Mouse (Mus musculus) forebrain, embryonic 14.5 days (tissue): ENCODE measurements at regions not wholly inside any gene's neighbourhood (a gene's known extent, or its start where the extent isn't known, plus 50 kb on each side); places are given as distances from the start of the nearest gene placed in this dataset.

Experiments
- ATAC-seq: fragments of 200-750 bp; cut with Nextera tagmentation; 2 replicates; pipeline ENCODE4 v1.8.0; 2017; ENCODE audit warnings: mild to moderate bottlenecking, moderate library complexity
- DNase-seq: peaks from one replicate; pipeline ENCODE4 v3.0.0-alpha.2; 2015; ENCODE audit warnings: low spot score
- H3K27ac ChIP-seq: fragments of 300-500 bp; sonication (generic); 2 replicates; pipeline ENCODE4 v1.5.1; 2014; ENCODE audit warnings: low read depth, mild to moderate bottlenecking, control low read depth, low read length, moderate library complexity
- H3K27me3 ChIP-seq: fragments of 300-500 bp; sonication (generic); replicated peaks from 2 replicates; pipeline ENCODE4 v1.6.1; 2014; ENCODE audit warnings: low read length, control low read depth, mixed read lengths; ENCODE audit not compliant: control insufficient read depth, insufficient read depth
- H3K36me3 ChIP-seq: fragments of 300-500 bp; sonication (generic); 2 replicates; pipeline ENCODE4 v1.6.1; 2014; ENCODE audit warnings: low read length, control low read depth; ENCODE audit not compliant: control insufficient read depth, insufficient read depth
- H3K4me1 ChIP-seq: fragments of 300-500 bp; sonication (generic); 2 replicates; pipeline ENCODE4 v1.6.1; 2014; ENCODE audit warnings: antibody characterized with exemption, low read length, control low read depth; ENCODE audit not compliant: control insufficient read depth, insufficient read depth
- H3K4me2 ChIP-seq: fragments of 300-500 bp; sonication (generic); 2 replicates; pipeline ENCODE4 v1.6.1; 2014; ENCODE audit warnings: mild to moderate bottlenecking, control low read depth, low read length
- H3K4me3 ChIP-seq: fragments of 300-500 bp; sonication (generic); 2 replicates; pipeline ENCODE4 v1.5.1; 2014; ENCODE audit warnings: low read depth, low read length, control low read depth
- H3K9ac ChIP-seq: fragments of 300-500 bp; sonication (generic); 2 replicates; pipeline ENCODE4 v1.6.1; 2014; ENCODE audit warnings: mild to moderate bottlenecking, low read length, control low read depth, moderate library complexity
- H3K9me3 ChIP-seq: fragments of 300-500 bp; sonication (generic); replicated peaks from 2 replicates; pipeline ENCODE4 v1.6.1; 2016; ENCODE audit warnings: low read length, control low read depth, mixed read lengths; ENCODE audit not compliant: control insufficient read depth
- WGBS: fragments of 180-500 bp; shearing (Covaris S2); extraction: QIAGEN DNeasy Blood & Tissue Kit; methylation state at CpG from one replicate; pipeline ENCODE4 v1.1.7; 2014; 5-methylcytosine and 5-hydroxymethylcytosine counted together

DNA sequence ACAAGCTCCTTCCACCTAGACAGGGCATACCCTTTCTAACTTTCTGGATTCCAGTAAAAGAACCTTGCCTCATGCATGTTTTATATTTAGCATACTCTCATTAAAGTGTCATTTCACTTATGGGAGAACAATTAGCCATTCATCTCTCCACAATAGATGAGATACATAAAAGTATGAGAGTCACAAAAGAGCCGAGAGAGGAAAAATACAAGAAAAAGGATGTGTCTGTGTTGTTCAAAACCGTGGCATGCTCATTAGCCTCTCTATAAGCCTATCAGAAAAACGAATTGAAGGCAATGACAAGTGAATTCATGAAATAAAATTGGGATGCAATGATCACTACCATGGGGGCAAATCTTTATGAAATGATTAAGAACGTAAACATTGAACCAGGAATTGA lies 299.9 kb upstream of the Nbea start:
- DNase-seq (no peak), ATAC-seq (no peak)
- Histone ChIP-seq H3K36me3 (no peaks in the 10 kb centered on the region), H3K27ac (no peak overlapping the region), H3K9ac (no peak overlapping the region), H3K4me1 (peaks cover 4% of the 10 kb centered on the region; the same call in 1 of the 2 replicates), H3K4me2 (no peak overlapping the region), H3K4me3 (no peak overlapping the region), H3K9me3 (no peaks in the 10 kb centered on the region), H3K27me3 (no peaks in the 10 kb centered on the region)
- WGBS = 50% methylated on average over 4 of the region's 4 CpGs

DNA sequence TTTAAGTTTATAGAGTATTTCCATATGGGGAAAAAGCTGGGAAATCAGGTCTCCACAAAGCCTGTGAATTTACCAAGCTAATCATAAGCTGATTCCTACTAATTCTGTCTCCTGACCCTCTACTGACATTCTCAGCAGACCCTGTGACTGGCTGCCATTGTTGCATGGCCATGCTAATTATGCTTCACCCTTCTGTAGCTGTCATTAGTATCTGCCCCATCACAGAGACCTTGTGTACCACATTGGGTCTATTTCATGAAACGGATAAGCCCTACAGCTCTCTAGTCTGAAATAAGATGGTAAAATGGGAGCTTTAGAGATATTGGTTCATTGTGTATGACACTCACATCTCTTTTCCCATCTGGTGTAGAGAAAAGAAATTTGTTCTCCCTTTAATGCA lies 296.0 kb upstream of the Nbea start:
- Histone ChIP-seq H3K9ac (no peak overlapping the region), H3K27me3 (no peaks in the 10 kb centered on the region), H3K4me3 (no peak overlapping the region), H3K4me1 (peaks cover 23% of the 10 kb centered on the region), H3K4me2 (no peak overlapping the region), H3K9me3 (no peaks in the 10 kb centered on the region), H3K27ac (no peak overlapping the region), H3K36me3 (no peaks in the 10 kb centered on the region)
- DNase-seq (no peak), ATAC-seq (no peak)
- WGBS = 31% methylated on average over 1 of the region's 1 CpGs

DNA sequence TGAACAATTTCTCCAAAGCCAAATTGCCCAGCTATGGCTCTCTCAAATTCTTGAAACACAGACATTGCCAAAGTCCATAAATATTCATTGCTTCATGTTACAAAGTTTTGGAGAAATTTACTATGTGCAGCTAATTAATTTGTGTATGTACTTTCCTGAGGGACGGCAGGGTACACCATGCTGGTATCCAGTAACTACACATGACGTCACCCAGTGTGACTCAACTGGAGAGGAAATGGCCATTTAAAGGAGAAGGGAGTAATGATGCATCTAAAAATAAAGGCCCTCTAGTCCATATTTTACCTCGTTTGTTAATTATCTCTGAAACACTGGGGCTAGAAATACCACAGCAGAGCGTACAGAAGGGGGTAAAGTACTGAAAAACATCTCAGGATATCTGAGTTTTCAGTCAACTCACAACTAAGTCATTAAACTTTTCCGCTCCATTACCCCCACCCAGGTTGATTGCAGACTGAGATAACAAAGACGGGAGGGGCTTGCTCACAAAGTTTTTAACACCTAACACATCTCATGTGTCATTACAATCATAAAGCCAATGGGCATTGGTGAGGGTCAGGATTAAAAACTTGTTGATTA lies 295.1 kb upstream of the Nbea start:
- Histone ChIP-seq H3K36me3 (no peaks in the 10 kb centered on the region), H3K9me3 (no peaks in the 10 kb centered on the region), H3K4me2 (no peak overlapping the region), H3K4me3 (no peak overlapping the region), H3K4me1 (peaks cover 23% of the 10 kb centered on the region), H3K27me3 (no peaks in the 10 kb centered on the region), H3K9ac (no peak overlapping the region), H3K27ac (no peak overlapping the region)
- ATAC-seq (peak; percentile 21; the same call in 1 of the 2 replicates), DNase-seq (peak; percentile 51)
- WGBS = 25% methylated on average over 6 of the region's 6 CpGs

DNA sequence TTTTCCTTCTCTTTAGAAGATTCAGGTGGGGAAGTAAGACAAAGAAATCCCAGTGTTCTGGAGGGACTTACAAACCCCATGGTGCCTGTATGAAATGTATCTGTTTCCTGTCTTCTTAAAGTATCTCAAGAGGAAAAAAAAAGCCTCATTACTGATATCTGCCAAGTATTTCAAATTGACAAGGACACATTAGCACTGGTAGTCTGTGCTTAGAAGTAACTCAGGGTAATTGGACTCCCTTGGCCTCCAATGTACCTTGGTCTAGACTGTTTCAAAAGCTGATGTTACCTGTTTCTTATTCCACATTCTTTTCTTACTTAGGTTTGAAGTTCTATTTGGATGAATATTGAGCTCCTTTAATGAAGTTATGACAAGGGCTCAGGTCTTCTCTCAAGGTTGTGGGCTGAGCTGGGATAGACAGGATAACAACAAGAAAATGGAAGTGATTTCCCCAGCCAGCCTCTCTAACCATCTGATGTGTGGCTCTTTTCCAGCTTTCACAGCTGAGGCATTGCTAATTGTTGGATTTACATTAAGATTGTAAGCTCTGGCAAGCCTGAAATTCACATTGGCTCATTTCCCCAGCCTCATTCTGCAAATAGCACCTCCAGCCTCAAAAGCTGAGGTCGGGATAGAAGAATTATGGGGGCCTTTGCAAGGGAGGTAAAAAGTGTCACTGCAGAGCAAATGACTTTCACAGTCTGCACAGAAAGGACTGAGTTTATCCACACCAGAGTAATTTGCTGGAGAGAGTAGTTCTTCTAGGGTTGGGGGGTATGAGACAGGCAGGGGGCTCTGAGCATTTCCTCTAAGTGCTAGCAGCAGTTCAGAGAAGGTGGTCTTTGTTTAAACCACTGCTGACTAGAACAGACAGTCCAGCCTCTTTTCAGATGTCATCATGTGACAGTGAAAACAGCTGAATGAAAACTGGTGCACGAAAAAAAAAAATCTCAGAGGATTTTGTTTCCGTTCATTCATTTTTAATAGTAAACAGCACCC lies 292.3 kb upstream of the Nbea start:
- no peaks in the 10 kb centered on the region for H3K27me3 ChIP-seq
- H3K4me2 ChIP-seq = 0 out of 2 replicates have a peak overlapping the region, but pooled peaks have one; percentile 23
- H3K36me3 ChIP-seq = no peaks in the 10 kb centered on the region
- ATAC-seq = peak; percentile 80
- no peak overlapping the region for H3K9ac ChIP-seq
- peak; percentile 97 for DNase-seq
- no peak overlapping the region for H3K4me3 ChIP-seq
- no peaks in the 10 kb centered on the region for H3K9me3 ChIP-seq
- H3K4me1 ChIP-seq = peaks cover 43% of the 10 kb centered on the region
- H3K27ac ChIP-seq = peak overlapping the region; percentile 87
- WGBS = 13% methylated on average over 3 of the region's 3 CpGs

DNA sequence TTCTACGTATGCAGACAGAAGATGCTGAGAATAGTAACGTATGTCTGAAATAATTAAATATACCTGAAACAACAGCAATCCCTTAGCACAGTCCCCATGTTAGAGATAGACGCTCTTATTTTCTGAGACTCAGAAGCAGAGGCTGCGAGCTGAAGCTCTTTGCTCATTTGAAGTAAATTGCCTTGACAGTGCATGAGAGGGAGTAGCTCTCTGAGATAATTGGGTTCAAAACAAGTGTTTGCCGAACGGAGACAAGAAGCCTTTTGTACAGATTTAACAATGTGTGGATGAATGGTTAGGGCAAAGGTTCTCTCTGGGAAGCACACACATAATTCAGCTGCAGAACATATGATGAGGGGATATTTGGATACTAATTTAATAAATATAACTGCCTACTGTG lies 289.1 kb upstream of the Nbea start:
- DNase-seq (peak; percentile 60), ATAC-seq (no peak)
- 12% methylated on average over 6 of the region's 6 CpGs for WGBS

DNA sequence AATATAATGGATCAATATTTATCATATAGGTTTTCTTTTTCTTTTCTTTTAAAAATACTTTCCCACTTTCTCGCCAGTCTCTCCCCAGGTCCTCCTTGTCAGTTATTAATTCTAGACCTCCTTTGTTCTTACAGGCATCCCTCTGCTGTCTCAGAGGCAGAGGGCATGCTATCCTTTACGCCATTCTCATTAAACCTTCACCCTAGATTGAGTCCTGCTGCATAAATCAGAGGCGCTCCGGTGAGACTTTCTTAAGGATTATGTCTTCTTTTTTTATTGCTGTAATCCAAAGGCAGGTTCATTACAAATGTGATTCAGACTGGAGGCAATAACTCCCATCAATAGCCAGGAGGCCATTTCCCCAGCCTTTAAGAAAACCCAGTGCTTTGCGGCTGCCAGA lies 288.3 kb upstream of the Nbea start:
- Histone ChIP-seq H3K4me3 (no peak overlapping the region), H3K27ac (no peak overlapping the region), H3K4me1 (peaks cover 38% of the 10 kb centered on the region), H3K9ac (no peak overlapping the region), H3K36me3 (no peaks in the 10 kb centered on the region), H3K4me2 (no peak overlapping the region), H3K9me3 (no peaks in the 10 kb centered on the region), H3K27me3 (no peaks in the 10 kb centered on the region)
- no peak for DNase-seq
- WGBS = 12% methylated on average over 5 of the region's 5 CpGs
- ATAC-seq = no peak

More for the DNA sequence above, 289.1 kb upstream of the Nbea start:
- no peak overlapping the region for H3K9ac ChIP-seq
- H3K27me3 ChIP-seq = no peaks in the 10 kb centered on the region
- no peaks in the 10 kb centered on the region for H3K36me3 ChIP-seq
- no peaks in the 10 kb centered on the region for H3K9me3 ChIP-seq
- no peak overlapping the region for H3K4me3 ChIP-seq
- no peak overlapping the region for H3K27ac ChIP-seq
- no peak overlapping the region for H3K4me2 ChIP-seq
- peaks cover 40% of the 10 kb centered on the region for H3K4me1 ChIP-seq

DNA sequence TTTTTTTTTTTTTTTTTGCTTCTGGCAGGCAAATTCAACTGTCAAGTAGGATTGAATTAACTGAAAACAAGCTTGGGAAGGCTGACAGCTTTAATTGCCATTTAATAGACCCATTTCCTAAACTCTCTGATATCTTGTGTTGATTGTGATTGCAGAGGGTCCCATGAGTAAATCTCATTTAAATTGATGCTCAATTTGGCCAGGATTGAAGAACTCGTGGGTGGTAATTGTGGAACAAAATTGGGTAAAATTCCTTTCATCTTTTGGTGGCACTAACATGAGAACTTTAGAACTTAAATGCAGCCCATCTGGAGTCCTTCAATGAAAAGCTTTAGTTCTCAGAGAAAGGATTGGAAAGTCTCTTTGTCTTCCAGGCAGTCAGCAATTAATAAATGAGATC lies 287.7 kb upstream of the Nbea start:
- 0% methylated on average over 1 of the region's 1 CpGs for WGBS
- Histone ChIP-seq H3K4me2 (no peak overlapping the region), H3K4me3 (no peak overlapping the region), H3K4me1 (peaks cover 32% of the 10 kb centered on the region), H3K9me3 (no peaks in the 10 kb centered on the region), H3K27ac (no peak overlapping the region), H3K36me3 (no peaks in the 10 kb centered on the region), H3K27me3 (no peaks in the 10 kb centered on the region), H3K9ac (no peak overlapping the region)
- peak; percentile 67 for ATAC-seq
- peak; percentile 93 for DNase-seq

DNA sequence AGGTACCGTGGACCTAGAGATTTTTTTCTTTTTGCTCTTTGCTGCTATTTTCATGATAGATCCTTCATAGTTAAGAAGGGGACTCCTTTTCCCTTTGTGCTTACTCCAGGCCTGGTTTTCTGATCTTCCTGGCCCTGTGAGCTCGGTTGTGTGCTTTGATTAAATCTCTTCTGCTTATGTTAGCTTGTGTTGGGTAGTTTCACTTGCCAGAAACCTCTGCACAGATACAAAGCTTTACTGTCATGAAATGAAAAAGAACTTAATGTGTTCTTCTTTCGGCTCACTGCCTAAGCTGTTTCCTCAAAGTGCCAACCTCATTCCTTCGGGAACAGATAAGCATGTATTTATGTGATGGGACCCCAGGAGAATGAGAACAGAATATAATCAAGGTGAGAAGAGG lies 274.1 kb upstream of the Nbea start:
- H3K27me3 ChIP-seq = no peaks in the 10 kb centered on the region
- no peaks in the 10 kb centered on the region for H3K36me3 ChIP-seq
- DNase-seq (peak; percentile 54), ATAC-seq (no peak)
- H3K4me3 ChIP-seq = no peak overlapping the region
- H3K4me1 ChIP-seq = peaks cover 9% of the 10 kb centered on the region; the same call in 1 of the 2 replicates
- H3K9ac ChIP-seq = no peak overlapping the region
- no peaks in the 10 kb centered on the region for H3K9me3 ChIP-seq
- no peak overlapping the region for H3K4me2 ChIP-seq
- H3K27ac ChIP-seq = no peak overlapping the region
- WGBS = 34% methylated on average over 4 of the region's 4 CpGs

DNA sequence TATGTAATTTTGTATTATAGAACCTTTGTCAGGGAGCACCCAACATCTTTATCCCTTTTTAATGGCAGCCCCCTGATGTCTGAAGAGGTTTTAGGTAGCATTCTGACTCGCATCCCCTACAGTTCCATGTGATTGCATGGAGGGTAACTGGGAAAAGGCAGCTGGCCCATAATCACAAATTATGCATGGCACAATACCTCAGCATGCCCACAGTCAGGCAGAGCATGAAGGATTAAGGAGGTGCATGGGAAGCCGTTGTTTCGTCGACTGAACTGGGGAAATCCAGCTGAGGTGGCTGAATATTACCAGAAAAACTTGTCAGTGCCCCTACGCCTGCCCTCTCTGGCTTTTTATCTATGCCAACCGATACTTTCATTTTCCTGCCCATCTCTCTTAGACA lies 272.8 kb upstream of the Nbea start:
- peak; percentile 82; the same call in 1 of the 2 replicates for ATAC-seq
- peak; percentile 49 for DNase-seq
- H3K27ac ChIP-seq = no peak overlapping the region

More for the DNA sequence above, 272.8 kb upstream of the Nbea start:
- H3K36me3 ChIP-seq = no peaks in the 10 kb centered on the region
- WGBS = 19% methylated on average over 6 of the region's 6 CpGs
- no peak overlapping the region for H3K4me3 ChIP-seq
- H3K4me2 ChIP-seq = no peak overlapping the region
- no peaks in the 10 kb centered on the region for H3K9me3 ChIP-seq
- no peak overlapping the region for H3K9ac ChIP-seq
- H3K27me3 ChIP-seq = no peaks in the 10 kb centered on the region
- H3K4me1 ChIP-seq = peaks cover 9% of the 10 kb centered on the region; the same call in 1 of the 2 replicates
